Mouse (Mus musculus) intestine, postnatal 0 days (tissue): Measurements from ENCODE around the gene Gm4177. TPM values are rescaled to one million over a fixed set of nuclear protein-coding genes. Genes with fewer than 3 reads are reported as not detected.
"Not testable (repeated sequence)": the region's sequence is repeated elsewhere in the genome, so short reads cannot be mapped to it uniquely, and the experiment has no call there.

ENCODE experiments used
- ATAC-seq: fragments of 200-750 bp; cut with Nextera tagmentation; 2 replicates; pipeline ENCODE4 v1.8.0; 2017; ENCODE audit warnings: mild to moderate bottlenecking, moderate TSS enrichment, moderate library complexity
- H3K27ac ChIP-seq: fragments of 300-500 bp; sonication (generic); 2 replicates; pipeline ENCODE4 v1.5.1; 2014; ENCODE audit warnings: mild to moderate bottlenecking, low read depth, low read length, moderate library complexity
- H3K27me3 ChIP-seq: fragments of 300-500 bp; sonication (generic); replicated peaks from 2 replicates; pipeline ENCODE4 v1.6.1; 2014; ENCODE audit warnings: low read length, mixed read lengths; ENCODE audit not compliant: control insufficient read depth, insufficient read depth
- H3K36me3 ChIP-seq: fragments of 300-500 bp; sonication (generic); 2 replicates; pipeline ENCODE4 v1.6.1; 2014; ENCODE audit warnings: mild to moderate bottlenecking, moderate library complexity; ENCODE audit not compliant: control insufficient read depth, insufficient read depth
- H3K4me1 ChIP-seq: fragments of 300-500 bp; sonication (generic); replicated peaks from 2 replicates; pipeline ENCODE4 v1.6.1; 2014; ENCODE audit warnings: antibody characterized with exemption, low read length, mixed read lengths; ENCODE audit not compliant: control insufficient read depth, insufficient read depth
- H3K4me2 ChIP-seq: fragments of 300-500 bp; sonication (generic); replicated peaks from 2 replicates; pipeline ENCODE4 v1.6.1; 2014; ENCODE audit warnings: low read depth, mild to moderate bottlenecking, moderate library complexity
- H3K4me3 ChIP-seq: fragments of 300-500 bp; sonication (generic); 2 replicates; pipeline ENCODE4 v1.5.1; 2014; ENCODE audit warnings: low read depth, low read length
- H3K9ac ChIP-seq: fragments of 300-500 bp; sonication (generic); 2 replicates; pipeline ENCODE4 v1.6.1; 2014; ENCODE audit warnings: mild to moderate bottlenecking, low read depth, low read length
- H3K9me3 ChIP-seq: fragments of 300-500 bp; sonication (generic); 2 replicates; pipeline ENCODE4 v1.6.1; 2016; ENCODE audit warnings: mixed run types; ENCODE audit not compliant: control insufficient read depth
- WGBS: fragments of 180-500 bp; shearing (Covaris S2); extraction: QIAGEN DNeasy Blood & Tissue Kit; methylation state at CpG from one replicate; pipeline ENCODE4 v1.1.7; 2014; 5-methylcytosine and 5-hydroxymethylcytosine counted together
- polyA plus RNA-seq: library from polyadenylated mRNA; unstranded; fragments of >200 nt; fragmentation: Nextera tagmentation; extraction: Ambion mirVana; gene quantifications from 2 replicates; pipeline ENCODE4 v1.2.1, GENCODE M21; 2015

The Gm4177 gene
- not detected in 2 replicates for polyA plus RNA-seq

- not testable (repeated sequence) for H3K4me3 ChIP-seq, H3K4me1 ChIP-seq, H3K27me3 ChIP-seq, ATAC-seq, H3K4me2 ChIP-seq, H3K36me3 ChIP-seq, H3K9ac ChIP-seq, H3K9me3 ChIP-seq, H3K27ac ChIP-seq
- WGBS, result no CpG with 5 or more reads among the region's 3 CpGs
Measured at GRCm38 (mm10) chr7:21796628-21797027, at the start of gene Gm4177. Gene Gm4177 (minus strand): TSS chr7:21796728.

GRCm38 (mm10) chr7:21844167-21844566, 47.6 kb upstream of the Gm4177 start, which contains the start of gene Gm5725:
Gene Gm5725 (minus strand): TSS chr7:21844267.
- not testable (repeated sequence) for H3K9ac ChIP-seq, H3K4me3 ChIP-seq, H3K4me1 ChIP-seq, H3K4me2 ChIP-seq, ATAC-seq, H3K27me3 ChIP-seq, H3K36me3 ChIP-seq, H3K9me3 ChIP-seq, H3K27ac ChIP-seq
- no CpG with 5 or more reads among the region's 1 CpGs for WGBS

- H3K4me3 ChIP-seq, ATAC-seq, H3K9ac ChIP-seq, H3K9me3 ChIP-seq, H3K36me3 ChIP-seq, H3K27ac ChIP-seq, H3K4me1 ChIP-seq, H3K4me2 ChIP-seq, H3K27me3 ChIP-seq: not testable (repeated sequence)
- WGBS, result no CpG with 5 or more reads among the region's 1 CpGs
Measured at GRCm38 (mm10) chr7:21832051-21832450, 35.5 kb upstream of the Gm4177 start, which contains the start of gene Vmn1r135. Gene Vmn1r135 (plus strand): TSS chr7:21832351.

GRCm38 (mm10) chr7:21761375-21761774, 35.2 kb downstream of the Gm4177 start, which contains the start of gene Gm4175:
Gene Gm4175 (minus strand): TSS chr7:21761475.
- no CpG with 5 or more reads among the region's 5 CpGs for WGBS
- not testable (repeated sequence) for ATAC-seq, H3K27me3 ChIP-seq

More at GRCm38 (mm10) chr7:21761375-21761774, 35.2 kb downstream of the Gm4177 start, which contains the start of gene Gm4175:
- H3K9ac ChIP-seq, H3K27ac ChIP-seq, H3K4me3 ChIP-seq, H3K4me2 ChIP-seq, H3K4me1 ChIP-seq, H3K9me3 ChIP-seq, H3K36me3 ChIP-seq: not testable (repeated sequence)

Other genes starting within 250 kb of the Gm4177 start
- not detected in 2 replicates for gene Vmn1r132, start 182.6 kb downstream of the Gm4177 start, polyA plus RNA-seq
- not detected in 2 replicates for gene Gm4175, start 35.3 kb downstream of the Gm4177 start, polyA plus RNA-seq
- gene Vmn1r135, start 35.6 kb upstream of the Gm4177 start, polyA plus RNA-seq, result not detected in 2 replicates
- gene Gm5725, start 47.5 kb upstream of the Gm4177 start, polyA plus RNA-seq, result not detected in 2 replicates
- not detected in 2 replicates for gene Gm5891, start 124.6 kb upstream of the Gm4177 start, polyA plus RNA-seq
- gene Vmn1r137, start 197.9 kb upstream of the Gm4177 start, polyA plus RNA-seq, result not detected in 2 replicates
- gene Vmn1r138, start 232.2 kb upstream of the Gm4177 start, polyA plus RNA-seq, result not detected in 2 replicates